Comparison of ENCODE assay signal across 18 mouse cellular contexts in the genomic region with DNA sequence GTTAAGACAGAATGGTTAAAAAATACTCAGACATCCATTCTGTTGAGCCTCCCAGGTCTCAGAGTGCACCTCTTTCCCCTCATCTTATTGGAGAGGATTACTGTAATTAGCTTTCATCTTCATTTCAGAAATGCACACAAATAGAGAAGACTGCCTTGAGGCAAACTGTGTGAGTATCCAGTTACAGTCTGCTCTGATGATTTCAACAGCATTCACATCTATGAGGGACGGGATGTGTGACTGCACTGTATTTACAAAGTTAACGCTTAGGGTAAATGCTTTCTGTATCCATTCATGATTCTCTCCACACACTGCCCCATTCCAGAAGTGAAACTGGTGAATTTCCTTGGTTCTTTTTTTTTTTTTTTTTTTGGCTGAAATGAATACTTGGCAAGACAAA.
"Had no signal": no experiment of that assay in that cellular context is flagged by ENCODE, and none has a peak within 500 bp of the region (broad histone marks: within the 10 kb centered on the region; RNA-seq: fewer than 3 reads in every experiment).

No protein-coding gene starts in this region.

- H3K4me3 ChIP-seq: liver, embryonic 15.5 days; lung, embryonic 15.5 days; megakaryocyte, embryonic 14.5 days; midbrain, embryonic 13.5 days; neural tube, embryonic 12.5 days; stomach, embryonic 15.5 days had no signal

- H3K4me2 ChIP-seq: liver, embryonic 15.5 days; lung, embryonic 15.5 days; midbrain, embryonic 11.5 days; midbrain, embryonic 13.5 days; neural tube, embryonic 12.5 days; stomach, embryonic 15.5 days had no signal

- H3K9ac ChIP-seq: liver, embryonic 15.5 days; liver, postnatal 0 days; lung, embryonic 15.5 days; midbrain, embryonic 13.5 days; neural tube, embryonic 12.5 days; stomach, embryonic 15.5 days had no signal

- H3K36me3 ChIP-seq: liver, embryonic 15.5 days; lung, embryonic 15.5 days; midbrain, embryonic 13.5 days; neural tube, embryonic 12.5 days; stomach, embryonic 15.5 days had no signal

- H3K4me1 ChIP-seq: liver, embryonic 15.5 days; lung, embryonic 15.5 days; megakaryocyte, embryonic 14.5 days; midbrain, embryonic 13.5 days; neural tube, embryonic 12.5 days; stomach, embryonic 15.5 days had no signal

- ATAC-seq: liver, postnatal 0 days; lung, postnatal 0 days; midbrain, embryonic 13.5 days had no signal

- H3K27me3 ChIP-seq: liver, embryonic 15.5 days; lung, embryonic 15.5 days; megakaryocyte, embryonic 14.5 days; midbrain, embryonic 13.5 days; neural tube, embryonic 12.5 days; stomach, embryonic 15.5 days had no signal

- DNase-seq: liver, postnatal 0 days; lung, adult 2 months; lung, postnatal 14 days; lung, postnatal 36 days; right cerebral cortex, postnatal 14 days; thymus, adult 2 months; thymus, postnatal 14 days; thymus, postnatal 36 days had no signal

- H3K27ac ChIP-seq: liver, embryonic 15.5 days; lung, embryonic 15.5 days; macrophage; midbrain, embryonic 13.5 days; neural tube, embryonic 12.5 days; stomach, embryonic 15.5 days; stomach, postnatal 0 days had no signal

- H3K9me3 ChIP-seq: liver, embryonic 15.5 days; lung, embryonic 15.5 days; midbrain, embryonic 13.5 days; neural tube, embryonic 12.5 days; stomach, embryonic 15.5 days had no signal
